Mouse (Mus musculus) left cerebral cortex, postnatal 25 days (tissue): Measurements from ENCODE around the gene Gm17304. TPM values are rescaled to one million over a fixed set of nuclear protein-coding genes. Genes with fewer than 3 reads are reported as not detected.
A peak's percentile ranks its signal among the peaks of the same experiment; 100 is the strongest.

Experiments used
- DNase-seq, 2 experiments: peaks; one replicate each; pipeline ENCODE4 v3.0.0; 2022; ENCODE audit warnings: low spot score in 2 of 2, mixed read lengths in 1 of 2
- intact Hi-C: fragments of 180-260 bp; cut with DNase I; formaldehyde crosslinking; loops from one replicate; pipeline ENCODE4 v1.15.1; 2025
- total RNA-seq, 2 experiments: library from RNA; stranded (reverse); gene quantifications; 2 replicates each; pipeline ENCODE4 v1.2.3; 2021

Gm17304 gene
- total RNA-seq, 2 experiments from 2014 or later = not detected

GRCm38 (mm10) chr5:106615006-106615405 is 6.1 kb downstream of the Gm17304 start:
- intact Hi-C loops = no loop called here
- DNase-seq = no peak

DNA sequence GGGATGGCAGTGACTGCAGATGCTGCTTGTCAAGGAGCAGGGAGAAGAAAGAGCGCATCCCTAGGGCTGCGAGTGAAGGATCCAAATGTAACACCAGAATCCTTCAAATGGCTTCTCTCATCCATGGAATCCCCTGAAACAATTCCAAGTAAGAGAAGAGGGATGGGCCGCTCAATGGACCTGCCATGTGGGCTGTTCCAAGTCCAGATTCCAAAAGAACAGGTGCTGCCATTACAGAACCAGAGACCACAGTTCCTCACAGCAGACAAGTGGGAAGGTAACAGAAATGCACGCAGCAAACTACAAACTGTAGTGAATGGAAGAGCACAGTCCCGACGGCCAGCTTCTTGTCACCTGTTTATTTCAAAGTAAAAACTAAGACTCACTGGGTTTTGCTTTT is 11.5 kb downstream of the Gm17304 start:
- intact Hi-C loops = no loop called here
- DNase-seq = no peak

DNA sequence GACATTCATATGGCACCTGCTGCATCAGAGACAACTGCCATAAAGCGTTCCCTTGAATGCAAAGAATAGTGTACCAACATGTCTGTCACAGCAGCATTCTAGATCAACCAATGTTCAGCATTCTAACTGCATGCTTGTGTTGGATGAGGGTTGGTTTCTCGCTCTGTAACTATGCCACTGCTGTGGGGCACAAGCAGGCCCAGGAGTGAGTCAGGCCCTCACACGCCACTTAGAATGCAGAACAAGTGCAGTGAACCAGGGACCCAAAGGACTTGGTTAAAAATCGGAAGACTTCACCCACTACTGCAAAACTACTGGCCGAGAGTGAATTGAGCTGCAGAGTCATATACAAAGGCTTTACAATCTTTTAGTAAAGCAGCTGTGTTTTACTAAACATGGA is 13.3 kb downstream of the Gm17304 start:
- no peak for DNase-seq
- intact Hi-C loops = no loop called here

DNA sequence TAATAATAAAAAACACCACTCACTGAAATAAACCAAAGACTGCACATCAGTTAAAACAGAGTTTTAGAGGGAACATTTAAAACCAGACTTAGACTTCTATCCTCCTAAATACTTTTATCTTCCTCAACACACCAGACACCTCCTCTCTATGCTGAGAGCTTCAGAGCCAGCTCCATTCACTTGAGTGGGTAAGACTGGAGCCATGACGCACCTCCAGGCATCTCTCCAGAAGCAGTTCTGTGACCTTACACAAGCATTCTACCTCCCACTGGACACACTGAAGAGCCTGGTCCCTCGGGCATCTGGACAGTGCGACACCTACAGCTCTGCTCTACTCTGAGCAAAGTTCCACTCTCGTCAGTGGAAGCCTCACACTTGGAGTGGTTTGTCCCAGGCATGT is 14.4 kb downstream of the Gm17304 start:
- intact Hi-C loops = no loop called here
- peak in 1 of 2 experiments; percentile 51 for DNase-seq

DNA sequence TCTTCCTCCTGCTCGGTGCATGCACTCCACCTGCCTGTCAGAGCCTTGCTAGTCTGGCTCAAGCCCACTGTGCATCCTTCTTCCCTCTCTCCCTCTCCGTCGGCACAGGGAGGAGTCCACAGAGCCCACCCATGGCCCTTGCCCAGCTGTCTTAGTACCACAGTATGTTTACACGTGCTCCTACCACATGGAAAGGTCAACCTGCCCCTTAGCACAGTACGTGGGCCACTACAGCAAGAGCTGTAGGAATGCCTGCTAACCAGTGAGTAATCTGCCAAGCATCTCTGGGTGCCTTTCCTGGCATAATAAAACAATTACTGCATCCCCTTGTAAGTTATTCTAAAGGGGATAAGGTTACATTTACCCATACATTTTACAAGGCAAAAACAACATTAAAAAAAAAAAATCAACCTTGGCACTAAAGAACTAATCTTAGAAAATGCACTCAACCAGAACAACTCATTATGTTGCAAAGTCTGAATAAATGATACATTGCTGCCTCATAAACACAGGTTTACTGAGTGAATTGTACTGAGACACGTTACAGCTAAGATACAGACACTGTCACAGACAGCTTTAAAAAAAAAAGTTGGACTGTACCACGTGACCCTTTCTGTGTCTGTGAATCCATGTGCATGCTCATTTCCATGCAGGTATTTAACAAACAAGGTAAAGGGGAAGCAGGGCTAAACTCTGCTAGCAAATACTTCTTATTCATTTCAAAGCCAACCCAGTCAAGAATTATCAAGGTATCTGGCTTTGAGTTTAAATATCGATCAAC is 19.7 kb downstream of the Gm17304 start:
- intact Hi-C loops = no loop called here
- no peak for DNase-seq

DNA sequence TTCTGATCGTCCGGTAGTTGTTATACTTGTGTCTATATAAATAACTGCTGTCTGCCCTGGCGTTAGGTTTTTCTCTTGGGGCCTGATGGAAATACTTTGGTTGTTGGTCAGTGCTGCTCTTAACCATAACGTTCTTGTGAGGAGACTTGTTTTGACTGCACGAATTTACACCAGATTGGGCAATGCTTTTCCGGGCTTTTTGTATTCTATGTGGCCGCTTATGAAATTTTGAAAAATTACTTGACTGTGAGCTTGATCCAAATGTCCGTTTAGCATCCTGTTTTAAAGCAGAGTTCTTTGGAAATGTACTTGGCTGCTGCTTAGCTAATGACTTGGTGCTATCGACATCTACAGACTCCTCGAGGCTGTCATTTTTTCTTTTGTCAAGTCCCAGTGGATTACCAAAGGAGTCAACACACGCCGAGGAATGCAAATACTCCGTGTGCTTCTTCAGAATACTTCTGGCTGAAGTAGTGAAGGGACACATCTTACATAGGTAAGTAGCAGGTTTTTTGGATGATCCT is 27.6 kb downstream of the Gm17304 start:
- intact Hi-C loops = no loop called here
- no peak for DNase-seq

GRCm38 (mm10) chr5:106639627-106640026 is 30.7 kb downstream of the Gm17304 start:
- intact Hi-C loops = no loop called here

DNA sequence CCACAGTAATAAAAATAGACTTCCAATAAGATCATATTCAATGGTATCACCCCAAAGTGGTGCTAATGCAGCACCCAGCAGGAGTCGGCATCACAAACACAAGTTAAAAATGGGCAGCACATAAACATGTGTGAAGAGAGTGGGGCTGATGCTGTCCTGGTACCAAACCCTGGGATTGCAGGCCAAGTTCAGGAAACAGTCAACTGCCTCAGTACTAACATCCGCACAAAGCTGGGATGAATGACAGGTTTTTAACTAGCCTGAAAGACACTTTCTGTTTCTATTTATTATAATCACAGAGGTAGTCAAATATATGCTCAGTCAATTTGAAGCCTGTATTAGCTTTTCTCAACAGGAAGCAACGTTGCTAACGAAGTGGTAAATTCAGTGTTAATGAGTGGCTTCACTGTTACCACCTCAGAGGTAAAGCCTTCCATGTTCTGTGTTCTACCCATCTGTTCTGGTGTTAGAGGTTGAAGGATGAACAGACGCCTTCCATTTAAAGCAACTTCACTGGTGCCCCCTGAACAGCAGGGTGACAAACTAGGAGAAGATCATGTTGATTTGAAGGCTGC is 31.4 kb downstream of the Gm17304 start:
- intact Hi-C loops = no loop called here
- no peak for DNase-seq

More at GRCm38 (mm10) chr5:106639627-106640026, 30.7 kb downstream of the Gm17304 start:
- DNase-seq = no peak

DNA sequence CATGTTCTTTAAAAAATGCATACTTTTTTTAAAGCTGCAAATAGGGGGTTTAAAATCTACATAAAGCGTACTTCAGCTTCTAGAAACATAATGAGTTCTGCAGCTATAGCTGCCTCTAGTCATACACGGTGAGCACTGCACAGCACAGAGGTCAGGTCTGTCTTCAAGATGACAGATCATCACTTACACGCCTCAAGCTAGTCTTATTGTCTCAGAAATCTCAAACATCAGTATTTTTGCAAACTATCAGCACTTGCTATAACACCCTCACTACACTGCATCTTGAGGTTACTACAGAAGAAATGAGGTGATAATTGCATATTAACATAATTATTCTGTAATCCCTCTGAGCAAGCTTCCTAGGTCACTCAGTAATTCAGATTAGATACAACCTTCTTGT is 33.0 kb downstream of the Gm17304 start:
- DNase-seq = no peak
- intact Hi-C loops = no loop called here

- DNase-seq = no peak
- intact Hi-C loops = no loop called here
These were observed 34.5 kb downstream of the Gm17304 start for GRCm38 (mm10) chr5:106643434-106643833.

DNA sequence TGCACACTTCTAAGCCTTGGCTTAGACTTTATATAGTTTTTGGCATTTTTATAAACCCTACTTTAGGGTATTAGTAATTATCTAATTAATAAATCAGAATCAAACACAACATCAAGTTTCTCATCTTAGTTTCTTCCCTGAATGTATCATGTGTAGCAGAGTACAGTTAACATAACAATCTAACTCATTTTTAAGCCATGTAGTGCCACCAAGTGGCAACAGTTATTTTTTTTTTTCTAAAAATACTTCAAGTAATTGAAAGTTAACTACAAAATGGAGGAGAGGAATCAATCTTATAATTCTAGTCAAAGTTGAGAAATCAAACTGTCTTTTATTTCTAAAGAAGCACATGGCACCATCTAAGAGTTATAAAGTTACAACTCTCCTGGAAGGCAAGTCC is 40.5 kb downstream of the Gm17304 start:
- intact Hi-C loops = loop anchor here (5.0 kb wide), 1 partner anchor 187 kb away; no protein-coding TSS in a partner anchor
- no peak for DNase-seq

DNA sequence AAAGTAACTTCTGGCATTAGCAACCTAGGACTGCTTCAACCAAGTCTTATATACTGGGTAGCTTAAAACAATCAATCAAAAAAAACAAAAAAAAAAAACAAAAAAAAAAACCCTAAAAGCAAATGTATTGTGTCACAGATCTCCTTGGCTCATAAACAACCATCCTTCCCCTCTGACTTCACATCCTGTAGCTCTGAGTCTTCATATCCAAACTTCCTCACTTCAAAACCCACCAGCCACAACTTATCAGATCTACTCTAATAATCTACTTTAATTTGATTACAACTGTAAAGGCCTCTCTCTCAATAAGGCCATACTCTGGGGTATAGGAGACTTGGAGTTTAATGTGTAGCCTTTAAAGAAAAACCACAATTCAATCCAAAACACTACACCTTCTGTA is 41.1 kb downstream of the Gm17304 start:
- intact Hi-C loops = loop anchor here (5.0 to 10.0 kb wide), 2 partner anchors 188 to 285 kb away; no protein-coding TSS in a partner anchor
- DNase-seq = no peak

DNA sequence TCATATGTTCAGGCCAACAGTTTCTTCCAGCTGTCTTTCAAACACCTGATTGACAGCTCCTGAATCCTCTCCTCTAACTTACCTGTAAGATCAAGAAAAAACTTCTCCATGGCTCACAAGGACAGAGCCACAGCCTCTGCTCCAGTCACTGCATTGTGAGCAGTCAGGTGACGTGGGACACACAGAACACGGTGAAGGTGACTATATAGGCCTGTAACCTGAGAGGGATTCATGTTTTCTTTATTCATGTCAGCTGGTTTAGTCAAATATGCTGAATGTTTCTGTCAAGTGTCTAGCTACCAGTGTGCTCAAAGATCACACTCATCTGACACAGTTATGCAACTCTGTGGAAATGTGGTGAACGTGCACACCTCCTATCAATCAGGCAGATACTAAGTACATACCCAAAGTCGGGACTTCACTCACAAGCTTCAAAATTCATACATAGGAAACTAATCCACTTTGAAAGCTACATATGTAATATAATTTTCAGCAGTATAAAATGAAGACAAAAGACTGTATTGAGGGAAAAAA is 43.4 kb downstream of the Gm17304 start:
- no peak for DNase-seq
- intact Hi-C loops = loop anchor here (10.0 kb wide), 1 partner anchor 287 kb away; no protein-coding TSS in a partner anchor

DNA sequence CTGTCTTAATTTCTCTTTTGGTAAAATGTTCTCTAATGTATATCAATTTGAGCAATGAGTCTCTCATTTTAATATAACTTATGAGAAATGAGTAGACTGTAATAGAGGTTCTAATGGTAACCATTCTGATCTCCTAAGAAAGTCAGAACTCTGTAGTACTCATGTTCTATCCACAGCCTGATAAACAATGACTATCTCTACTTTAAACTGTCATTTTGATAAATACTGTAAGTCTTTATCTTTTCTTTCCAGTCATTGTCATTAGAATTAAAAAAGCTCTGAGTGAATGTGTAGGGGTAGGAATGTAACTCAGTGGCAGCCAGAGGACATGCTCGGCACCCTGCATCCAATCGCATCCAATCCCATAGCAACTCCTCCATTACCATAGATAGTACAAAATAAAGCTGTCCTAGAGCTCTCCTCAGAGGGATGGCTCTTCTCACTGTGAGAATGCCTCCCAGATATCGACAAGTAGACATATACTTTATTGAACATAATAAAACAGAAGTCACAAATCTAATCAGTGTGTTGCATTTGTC is 44.0 kb downstream of the Gm17304 start:
- DNase-seq = no peak
- intact Hi-C loops = loop anchor here (10.0 kb wide), 1 partner anchor 288 kb away; no protein-coding TSS in a partner anchor

Other genes starting within 250 kb of the Gm17304 start
- gene Barhl2, start 150.9 kb upstream of the Gm17304 start, total RNA-seq = 1 to 10 TPM in 1 of 2 experiments, under 1 TPM in 1; 0.82 to 1.5 TPM
- 100 to 1,000 TPM; 106 to 114 TPM for gene Zfp644, start 88.2 kb downstream of the Gm17304 start, total RNA-seq